Mouse (Mus musculus) forebrain, embryonic 11.5 days (tissue): ENCODE measurements at regions not wholly inside any gene's neighbourhood (a gene's known extent, or its start where the extent isn't known, plus 50 kb on each side); places are given as distances from the start of the nearest gene placed in this dataset.
"Not testable (repeated sequence)": the region's sequence is repeated elsewhere in the genome, so short reads cannot be mapped to it uniquely, and the experiment has no call there.

Experiments used
- ATAC-seq: fragments of 200-750 bp; cut with Nextera tagmentation; replicated peaks from 2 replicates; pipeline ENCODE4 v1.8.0; 2017; ENCODE audit warnings: moderate TSS enrichment; ENCODE audit not compliant: low FRiP score
- DNase-seq: peaks from one replicate; pipeline ENCODE4 v3.0.0-alpha.2; 2017; ENCODE audit warnings: low spot score
- H3K27ac ChIP-seq: fragments of 300-500 bp; sonication (generic); 2 replicates; pipeline ENCODE4 v1.5.1; 2014; ENCODE audit warnings: low read depth, low read length
- H3K27me3 ChIP-seq: fragments of 300-500 bp; sonication (generic); 2 replicates; pipeline ENCODE4 v1.6.1; 2014; ENCODE audit warnings: mild to moderate bottlenecking, low read length, mixed read lengths; ENCODE audit not compliant: control insufficient read depth, insufficient read depth
- H3K36me3 ChIP-seq: fragments of 300-500 bp; sonication (generic); 2 replicates; pipeline ENCODE4 v1.6.1; 2014; ENCODE audit warnings: mild to moderate bottlenecking, low read length, moderate library complexity, mixed read lengths; ENCODE audit not compliant: control insufficient read depth, insufficient read depth
- H3K4me1 ChIP-seq: fragments of 300-500 bp; sonication (generic); replicated peaks from 2 replicates; pipeline ENCODE4 v1.6.1; 2014; ENCODE audit warnings: low read length, mixed read lengths; ENCODE audit not compliant: control insufficient read depth, insufficient read depth
- H3K4me2 ChIP-seq: fragments of 300-500 bp; sonication (generic); 2 replicates; pipeline ENCODE4 v1.6.1; 2014; ENCODE audit warnings: low read depth, mild to moderate bottlenecking, low read length, moderate library complexity, mixed read lengths; ENCODE audit not compliant: severe bottlenecking
- H3K4me3 ChIP-seq: fragments of 300-500 bp; sonication (generic); 2 replicates; pipeline ENCODE4 v1.5.1; 2014; ENCODE audit warnings: low read depth, low read length
- H3K9ac ChIP-seq: fragments of 300-500 bp; sonication (generic); 2 replicates; pipeline ENCODE4 v1.6.1; 2014; ENCODE audit warnings: low read length
- H3K9me3 ChIP-seq: fragments of 300-500 bp; sonication (generic); 2 replicates; pipeline ENCODE4 v1.6.1; 2016; ENCODE audit warnings: low read length, mixed read lengths; ENCODE audit not compliant: control insufficient read depth
- WGBS: fragments of 180-500 bp; shearing (Covaris S2); extraction: QIAGEN DNeasy Blood & Tissue Kit; methylation state at CpG from one replicate; pipeline ENCODE4 v1.1.7; 2014; 5-methylcytosine and 5-hydroxymethylcytosine counted together

- no peaks in the 10 kb centered on the region for H3K27me3 ChIP-seq
- peak; percentile 67 for DNase-seq
- H3K27ac ChIP-seq: no peak overlapping the region
- WGBS: 56% methylated on average over 8 of the region's 8 CpGs
- H3K4me2 ChIP-seq: no peak overlapping the region
- H3K4me1 ChIP-seq: no peaks in the 10 kb centered on the region
- no peak overlapping the region for H3K4me3 ChIP-seq
- peak; percentile 40 for ATAC-seq
- H3K9me3 ChIP-seq: peaks cover 77% of the 10 kb centered on the region
- H3K36me3 ChIP-seq: peaks cover 3% of the 10 kb centered on the region; the same call in 1 of the 2 replicates
- no peak overlapping the region for H3K9ac ChIP-seq
Measured at GRCm38 (mm10) chr4:3083161-3084020, 83.7 kb upstream of the Vmn1r2 start.

DNA sequence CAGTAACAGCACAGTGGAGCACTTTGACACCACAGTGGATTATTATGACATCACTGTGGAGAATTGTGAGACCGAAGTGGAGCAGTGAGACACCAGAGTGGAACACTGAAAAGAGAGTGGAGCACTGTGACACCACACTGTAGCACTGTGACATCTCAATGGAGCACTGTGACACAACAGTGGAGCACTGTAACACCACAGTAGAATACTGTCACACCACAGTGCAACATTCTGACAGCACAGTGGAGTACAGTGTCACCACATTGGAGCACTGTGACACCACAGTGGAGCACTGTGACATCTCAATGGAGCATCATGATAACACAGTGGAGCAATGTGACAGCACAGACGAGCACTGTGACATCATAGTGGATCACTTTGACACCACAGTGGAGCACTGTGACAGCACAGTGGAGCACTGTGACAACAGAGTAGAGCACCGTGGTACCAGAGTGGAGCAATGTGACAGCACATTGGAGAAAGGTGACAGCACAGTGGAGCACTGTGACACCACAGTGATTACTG lies 83.0 kb upstream of the Vmn1r2 start:
- peaks cover 3% of the 10 kb centered on the region; the same call in 1 of the 2 replicates for H3K36me3 ChIP-seq
- peaks cover 76% of the 10 kb centered on the region for H3K9me3 ChIP-seq
- no peak overlapping the region for H3K4me2 ChIP-seq
- H3K4me1 ChIP-seq: no peaks in the 10 kb centered on the region
- no peak overlapping the region for H3K27ac ChIP-seq
- DNase-seq (peak; percentile 55), ATAC-seq (peak; percentile 16)
- no peaks in the 10 kb centered on the region for H3K27me3 ChIP-seq
- no peak overlapping the region for H3K4me3 ChIP-seq
- H3K9ac ChIP-seq: no peak overlapping the region
- 69% methylated on average over 3 of the region's 3 CpGs for WGBS

GRCm38 (mm10) chr4:3085456-3086448 lies 81.4 kb upstream of the Vmn1r2 start:
- peaks cover 71% of the 10 kb centered on the region for H3K9me3 ChIP-seq
- no peak overlapping the region for H3K27ac ChIP-seq
- H3K27me3 ChIP-seq: no peaks in the 10 kb centered on the region
- ATAC-seq: peak; percentile 1; the same call in 1 of the 2 replicates
- WGBS: 66% methylated on average over 6 of the region's 6 CpGs
- no peak overlapping the region for H3K4me2 ChIP-seq
- H3K36me3 ChIP-seq: peaks cover 3% of the 10 kb centered on the region; the same call in 1 of the 2 replicates
- no peaks in the 10 kb centered on the region for H3K4me1 ChIP-seq
- DNase-seq: peak; percentile 54
- H3K9ac ChIP-seq: no peak overlapping the region
- H3K4me3 ChIP-seq: no peak overlapping the region

DNA sequence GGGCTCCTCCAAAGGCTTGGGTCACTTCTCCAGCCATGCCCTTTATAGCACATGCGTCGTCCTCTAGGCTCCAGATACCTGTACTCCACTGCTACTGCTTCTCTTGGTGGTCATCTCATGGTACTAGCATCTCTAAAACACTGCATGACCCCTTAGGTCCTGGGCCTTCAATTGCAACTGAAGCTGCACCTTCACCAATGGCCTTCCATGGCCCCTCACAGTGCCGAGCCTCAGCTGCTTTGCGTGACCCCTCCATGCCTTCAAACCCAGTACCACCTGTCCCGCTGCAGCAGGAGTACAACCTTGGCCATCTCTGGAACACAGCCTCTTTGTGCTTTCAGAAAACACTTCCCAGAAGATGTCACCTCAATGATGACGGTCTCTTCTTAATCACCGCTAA lies 79.5 kb upstream of the Vmn1r2 start:
- H3K9me3 ChIP-seq: peaks cover 56% of the 10 kb centered on the region
- H3K4me1 ChIP-seq, H3K27ac ChIP-seq, DNase-seq, H3K9ac ChIP-seq, H3K27me3 ChIP-seq, ATAC-seq, H3K4me3 ChIP-seq, H3K4me2 ChIP-seq, H3K36me3 ChIP-seq: not testable (repeated sequence)
- WGBS: 84% methylated on average over 7 of the region's 7 CpGs

DNA sequence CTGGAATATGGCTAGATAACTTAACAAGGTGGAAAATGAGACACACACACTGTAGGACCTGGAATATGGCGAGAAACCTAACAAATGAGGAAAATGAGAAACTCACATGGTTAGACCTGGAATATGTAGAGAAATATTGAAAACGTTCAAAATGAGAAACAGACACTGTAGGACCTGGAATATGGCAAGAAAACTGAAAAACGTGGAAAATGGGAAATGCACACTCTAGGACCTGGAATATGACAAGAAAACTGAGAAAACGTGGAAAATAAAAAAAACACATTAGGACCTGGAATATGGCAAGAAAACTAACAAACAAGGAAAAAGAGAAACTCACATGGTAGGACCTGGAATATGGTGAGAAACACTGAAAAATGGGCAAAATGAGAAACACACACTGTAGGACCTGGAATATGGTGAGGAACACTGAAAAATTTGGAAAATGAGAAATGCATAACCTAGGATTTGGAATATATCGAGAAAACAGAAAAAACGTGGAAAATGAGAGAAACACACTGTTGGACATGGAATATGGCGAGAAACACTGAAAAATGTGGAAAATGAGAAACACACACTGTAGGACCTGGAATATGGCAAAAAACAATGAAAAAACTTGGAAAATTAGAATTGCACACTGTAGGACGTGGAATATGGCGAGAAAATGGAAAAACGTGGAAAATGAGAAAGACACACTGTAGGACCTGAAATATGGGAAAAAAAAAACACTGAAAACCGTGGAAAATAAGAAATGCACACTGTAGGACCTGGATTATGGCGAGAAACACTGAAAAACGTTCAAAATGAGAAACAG lies 77.3 kb upstream of the Vmn1r2 start:
- H3K27me3 ChIP-seq: no peaks in the 10 kb centered on the region
- H3K36me3 ChIP-seq: no peaks in the 10 kb centered on the region
- no peak overlapping the region for H3K4me3 ChIP-seq
- no peak overlapping the region for H3K4me2 ChIP-seq
- peak; percentile 72 for ATAC-seq
- H3K4me1 ChIP-seq: no peaks in the 10 kb centered on the region
- no peak overlapping the region for H3K27ac ChIP-seq
- H3K9me3 ChIP-seq: peaks cover 34% of the 10 kb centered on the region
- H3K9ac ChIP-seq: no peak overlapping the region
- WGBS: 65% methylated on average over 13 of the region's 13 CpGs
- no peak for DNase-seq

- no peaks in the 10 kb centered on the region for H3K27me3 ChIP-seq
- H3K4me2 ChIP-seq: no peak overlapping the region
- DNase-seq (no peak), ATAC-seq (peak; percentile 44)
- no peak overlapping the region for H3K4me3 ChIP-seq
- H3K36me3 ChIP-seq: no peaks in the 10 kb centered on the region
- H3K4me1 ChIP-seq: no peaks in the 10 kb centered on the region
- H3K27ac ChIP-seq: no peak overlapping the region
- H3K9me3 ChIP-seq: peaks cover 29% of the 10 kb centered on the region
- H3K9ac ChIP-seq: no peak overlapping the region
- WGBS: 84% methylated on average over 11 of the region's 11 CpGs
Measured at GRCm38 (mm10) chr4:3090378-3090735, 76.8 kb upstream of the Vmn1r2 start.

- Histone ChIP-seq H3K4me2 (no peak overlapping the region), H3K9me3 (peaks cover 25% of the 10 kb centered on the region), H3K27ac (no peak overlapping the region), H3K36me3 (no peaks in the 10 kb centered on the region), H3K4me3 (no peak overlapping the region), H3K9ac (no peak overlapping the region), H3K4me1 (no peaks in the 10 kb centered on the region), H3K27me3 (no peaks in the 10 kb centered on the region)
- DNase-seq (no peak), ATAC-seq (peak; percentile 76)
- 78% methylated on average over 9 of the region's 9 CpGs for WGBS
Measured at GRCm38 (mm10) chr4:3090742-3091141, 76.4 kb upstream of the Vmn1r2 start.
